Mouse (Mus musculus) layer of hippocampus, postnatal 14 days (tissue): ENCODE results near the gene Adamtsl2. TPM values are rescaled to one million over a fixed set of nuclear protein-coding genes. Genes with fewer than 3 reads are reported as not detected.
A peak's percentile ranks its signal among the peaks of the same experiment; 100 is the strongest.

Source experiments
- DNase-seq, 2 experiments: peaks; one replicate each; pipeline ENCODE4 v3.0.0; 2021 to 2022; ENCODE audit warnings: low spot score in 2 of 2, mixed read lengths in 1 of 2
- total RNA-seq, 2 experiments: library from RNA; stranded (reverse); gene quantifications; 2 replicates each; pipeline ENCODE4 v1.2.3; 2021

The Adamtsl2 gene
- total RNA-seq, 2 experiments from 2014 or later, result 12.7 to 14.7 TPM

DNA sequence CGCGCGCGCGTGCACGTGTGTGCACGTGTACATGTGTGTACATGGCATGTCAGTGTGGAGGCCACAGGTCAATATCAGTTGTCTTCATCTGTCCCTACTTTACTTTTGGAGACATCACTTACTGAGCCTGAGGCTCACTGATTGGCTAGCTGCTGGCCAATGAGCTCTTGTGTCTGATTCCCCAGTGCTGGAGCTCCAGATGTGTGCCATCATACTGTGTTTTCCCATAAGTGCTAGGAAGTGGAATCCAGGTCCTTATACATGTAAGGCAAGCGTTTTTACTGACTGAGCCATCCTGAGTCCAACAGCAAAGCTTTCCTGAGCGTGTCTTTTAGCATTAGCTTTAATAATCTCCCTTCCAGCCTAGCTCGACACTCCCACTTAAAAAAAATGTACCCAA lies 35.0 kb downstream of the Adamtsl2 start:
- no peak for DNase-seq

DNA sequence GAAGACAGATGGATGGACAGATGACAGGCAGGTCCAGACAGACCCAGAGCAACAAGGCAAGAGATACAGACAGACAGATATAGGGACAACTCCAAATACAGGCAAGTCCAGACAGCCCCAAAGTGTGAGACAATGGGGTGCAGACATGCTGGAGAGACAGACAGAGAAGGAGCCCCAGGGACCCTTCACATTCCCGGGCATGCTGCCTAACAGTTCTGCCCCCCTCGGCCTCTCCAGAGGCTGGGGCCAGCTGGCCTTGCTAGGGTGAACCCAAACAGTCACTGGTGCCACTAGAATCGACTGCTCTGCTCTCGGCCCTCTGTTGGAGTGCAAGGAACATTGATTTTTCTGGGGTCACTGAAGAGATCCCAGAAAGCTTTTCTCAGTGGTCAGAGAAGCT lies 39.3 kb downstream of the Adamtsl2 start:
- no peak for DNase-seq

DNA sequence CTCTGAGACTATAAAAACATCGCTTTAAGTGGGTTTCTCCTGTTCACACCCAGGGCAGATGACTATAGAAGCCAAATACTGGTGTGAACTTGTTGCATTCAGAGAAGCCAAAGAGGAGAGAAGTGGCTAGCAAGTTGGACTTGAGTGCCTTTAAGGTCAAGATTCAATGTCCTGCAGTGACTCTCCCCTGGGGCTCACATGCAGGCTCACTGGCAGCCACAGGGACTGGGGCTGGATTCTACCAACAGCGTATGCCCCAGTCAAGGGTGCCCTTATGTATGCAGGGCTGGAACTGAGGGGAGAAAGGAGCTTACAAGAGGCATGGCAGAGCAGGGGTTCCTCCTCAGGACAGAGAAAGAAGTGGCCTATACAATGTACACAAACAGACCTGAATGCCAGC lies 40.6 kb downstream of the Adamtsl2 start:
- no peak for DNase-seq

DNA sequence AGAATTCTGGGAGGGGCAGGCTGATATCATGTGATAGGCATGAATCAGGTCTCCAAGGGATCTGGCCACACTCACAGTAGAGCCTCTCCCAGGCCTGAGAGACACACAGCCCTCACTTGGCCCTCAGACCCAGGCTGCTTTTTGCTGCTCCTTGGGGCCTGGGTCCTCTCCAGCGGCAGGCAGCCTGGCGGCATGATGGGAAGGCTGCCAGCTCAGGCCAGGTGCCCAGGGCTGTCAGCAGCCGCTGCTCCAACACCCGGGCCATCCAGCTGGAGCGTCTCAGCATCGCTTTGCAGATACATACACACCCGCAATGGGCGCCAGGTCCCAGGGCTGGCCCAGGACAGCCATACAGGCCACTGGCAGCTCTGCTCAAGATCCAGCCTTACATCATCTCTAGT lies 41.1 kb downstream of the Adamtsl2 start:
- peak in 1 of 2 experiments; percentile 41 for DNase-seq

DNA sequence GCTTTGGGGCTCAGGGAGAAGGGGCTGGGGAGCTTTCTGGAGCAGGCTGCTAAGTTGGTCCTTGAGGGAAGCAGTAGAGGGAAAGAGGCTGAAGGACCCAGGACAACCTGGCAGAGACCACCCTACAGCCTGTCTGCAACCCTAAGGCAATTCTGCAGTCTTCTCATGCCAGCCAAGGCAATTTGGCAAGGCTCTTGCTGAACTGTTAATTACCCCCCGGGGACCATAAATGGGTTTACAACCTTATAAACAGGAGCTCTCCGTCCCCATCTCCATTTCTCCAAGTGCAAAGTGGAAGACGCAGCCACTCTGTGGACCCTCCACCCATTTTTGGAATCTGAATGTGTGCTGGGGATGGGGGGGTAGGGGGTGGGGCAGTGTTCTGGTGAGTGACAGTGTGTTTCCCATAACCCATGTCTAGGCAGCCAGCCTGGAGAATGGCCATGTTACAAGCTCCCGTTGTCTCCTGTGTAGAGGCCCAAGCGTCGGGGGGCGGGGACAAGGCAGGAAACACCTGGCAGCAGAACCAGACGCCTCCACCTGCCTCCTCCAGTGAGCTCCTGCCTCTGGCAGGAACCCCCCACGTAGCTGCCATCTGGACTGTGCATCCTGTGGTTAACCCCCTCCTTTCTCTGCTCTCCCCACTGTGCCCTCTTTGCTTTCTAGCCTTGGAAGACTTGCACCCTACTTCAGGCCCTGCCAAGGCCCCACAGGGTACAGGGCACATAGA lies 42.6 kb downstream of the Adamtsl2 start:
- DNase-seq, result no peak

DNA sequence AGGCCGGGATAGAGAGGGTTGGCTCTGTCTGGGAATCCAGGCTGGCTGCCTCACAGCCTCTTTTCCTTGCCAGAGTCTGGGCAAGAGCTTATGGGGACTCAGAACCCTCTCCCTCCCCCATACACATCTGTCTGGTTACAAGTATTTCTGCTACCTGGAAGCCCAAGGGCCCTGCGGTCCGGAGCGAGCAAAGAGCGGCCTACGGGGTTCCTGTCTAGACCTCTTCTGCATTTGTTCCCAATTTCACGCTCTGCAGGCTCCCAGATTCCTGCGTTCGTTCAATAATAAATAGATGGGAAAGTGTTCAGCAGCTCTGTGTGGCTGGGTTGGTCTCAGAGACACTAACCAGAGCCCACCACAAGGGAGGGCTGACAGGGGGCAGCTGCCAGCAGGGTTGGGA lies 43.4 kb downstream of the Adamtsl2 start:
- no peak for DNase-seq

DNA sequence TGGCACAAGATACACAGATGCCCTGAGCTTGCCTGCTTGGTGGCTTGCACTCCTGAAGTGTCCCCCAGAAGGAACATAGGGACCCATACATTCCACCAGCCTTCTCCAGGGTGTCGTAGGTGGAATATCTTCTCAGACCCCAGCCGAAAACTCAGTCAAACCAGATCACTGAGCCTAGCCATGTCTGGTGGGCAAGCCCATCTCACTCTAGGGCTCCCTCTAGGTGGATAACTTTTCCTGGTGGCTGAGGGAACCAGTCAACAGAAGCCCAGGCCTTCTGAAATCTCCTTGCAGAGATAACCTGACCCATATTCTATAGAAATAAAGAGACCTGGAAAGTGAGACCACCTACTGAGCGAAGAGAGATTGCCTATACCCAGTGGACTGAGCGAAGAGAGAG lies 43.9 kb downstream of the Adamtsl2 start:
- no peak for DNase-seq

DNA sequence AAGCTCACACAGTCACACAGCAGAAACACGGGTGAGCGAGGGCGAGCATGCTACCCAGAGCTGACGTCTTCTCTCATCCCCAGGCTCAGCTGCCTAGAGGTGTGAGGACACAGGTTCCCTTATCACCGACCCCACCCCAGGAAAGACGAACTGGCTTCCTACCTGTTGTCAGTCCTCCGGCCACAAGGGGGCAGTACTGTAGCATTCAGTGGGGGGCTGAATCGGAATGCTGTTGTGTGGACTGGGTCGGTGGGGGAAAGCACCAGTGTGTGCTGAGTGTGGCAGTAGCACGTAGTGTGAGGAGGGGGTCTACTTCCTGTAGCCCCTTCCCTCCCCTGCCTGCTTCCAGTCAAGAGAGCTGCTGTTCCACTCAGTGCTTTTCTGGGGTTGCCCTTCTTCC lies 46.8 kb downstream of the Adamtsl2 start:
- DNase-seq, result no peak

DNA sequence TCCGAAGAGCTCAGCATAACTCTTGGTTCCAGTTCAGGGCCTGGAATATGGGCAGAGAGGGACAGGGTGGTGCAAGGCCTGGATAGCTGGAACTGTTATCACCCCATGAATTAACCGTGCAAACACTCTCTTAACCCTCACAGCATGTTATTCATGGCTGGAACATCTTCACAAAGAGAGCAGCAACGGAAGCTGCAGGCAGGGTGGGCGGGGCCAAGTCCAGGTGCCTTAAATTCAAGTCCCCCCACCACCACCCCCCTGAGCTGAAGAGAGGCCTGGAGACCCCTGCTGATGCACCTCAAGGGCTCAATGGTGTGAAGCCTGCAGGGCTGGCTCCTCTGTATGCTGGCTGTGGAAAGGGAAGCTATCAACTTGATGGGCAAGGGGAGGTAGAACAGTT lies 47.3 kb downstream of the Adamtsl2 start:
- DNase-seq, result no peak

DNA sequence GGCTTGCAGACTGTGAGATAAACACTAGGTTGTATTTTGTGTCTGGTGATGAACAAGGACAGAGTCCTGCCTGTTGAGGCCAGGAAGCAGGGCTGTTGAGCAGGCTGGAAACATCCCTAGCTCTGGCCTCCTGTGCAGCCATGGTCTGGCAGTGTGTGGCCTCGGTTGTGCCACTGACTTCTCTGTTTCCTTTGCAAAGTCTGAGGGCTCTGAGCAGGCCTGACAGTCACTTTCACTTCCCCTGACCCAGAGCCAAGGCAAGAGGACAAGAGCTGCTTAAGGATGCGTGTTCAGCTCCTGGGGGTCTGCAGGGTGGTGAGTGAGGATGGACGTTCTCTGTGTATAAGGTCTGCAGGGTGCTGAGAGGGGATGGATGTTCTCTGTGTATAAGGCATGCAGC lies 49.8 kb downstream of the Adamtsl2 start:
- no peak for DNase-seq

DNA sequence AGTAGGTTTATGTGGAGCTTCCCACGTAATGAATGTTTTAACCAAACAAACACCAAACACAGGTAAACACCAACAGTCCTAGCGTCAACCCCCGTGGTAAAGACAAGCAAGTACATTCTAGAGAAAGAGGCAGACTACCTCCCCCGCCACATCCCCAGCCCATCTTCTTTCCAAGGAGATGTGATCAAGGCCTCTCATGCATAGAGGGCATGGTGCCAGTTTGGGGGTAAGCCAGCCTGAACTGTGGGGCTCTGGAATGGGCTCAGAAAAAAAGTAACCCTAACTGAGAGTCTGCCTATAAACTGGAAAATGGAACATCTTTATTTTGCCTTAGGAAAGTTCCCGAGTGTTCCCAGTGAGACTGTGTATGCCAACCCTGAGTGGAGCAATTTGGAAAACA lies 56.8 kb downstream of the Adamtsl2 start:
- DNase-seq, result no peak

DNA sequence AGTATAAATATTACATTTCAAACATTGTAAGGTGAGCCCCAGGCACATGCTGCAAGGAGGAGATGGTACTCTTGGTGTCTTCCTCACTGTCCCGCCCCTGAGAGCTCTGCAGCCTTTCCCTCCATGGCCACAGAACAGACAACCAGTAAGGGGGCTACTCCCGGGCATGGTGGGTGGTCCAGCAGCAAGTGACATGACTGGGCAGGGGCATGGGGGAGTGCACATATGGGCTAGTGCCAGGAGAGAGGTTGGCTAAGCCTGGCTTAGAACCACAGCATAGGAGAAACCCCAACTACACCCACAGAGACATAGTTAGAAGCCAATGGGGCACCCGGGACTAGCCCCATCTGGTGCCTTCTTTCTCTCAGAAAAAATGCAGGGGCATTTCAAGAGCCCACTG lies 57.2 kb downstream of the Adamtsl2 start:
- DNase-seq, result no peak

DNA sequence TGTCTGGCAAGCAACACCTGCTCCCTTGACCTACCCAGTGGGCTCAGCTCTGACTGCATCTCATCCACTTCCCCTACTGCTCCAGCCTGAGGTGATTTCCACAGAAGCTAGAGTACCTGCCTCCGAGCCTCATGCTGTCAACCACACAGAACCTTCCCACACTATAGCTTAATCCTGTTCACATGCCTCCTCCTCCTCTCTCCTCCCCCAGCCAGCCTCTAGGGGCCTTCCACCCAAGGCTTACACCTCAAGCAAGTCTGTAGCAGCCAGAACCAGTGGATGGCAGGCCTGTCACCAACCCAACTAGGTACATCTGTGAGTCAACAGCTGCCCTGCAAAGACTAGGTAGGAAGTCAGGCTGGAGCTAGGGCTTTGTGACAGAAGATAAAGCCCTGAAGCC lies 57.6 kb downstream of the Adamtsl2 start:
- no peak for DNase-seq

DNA sequence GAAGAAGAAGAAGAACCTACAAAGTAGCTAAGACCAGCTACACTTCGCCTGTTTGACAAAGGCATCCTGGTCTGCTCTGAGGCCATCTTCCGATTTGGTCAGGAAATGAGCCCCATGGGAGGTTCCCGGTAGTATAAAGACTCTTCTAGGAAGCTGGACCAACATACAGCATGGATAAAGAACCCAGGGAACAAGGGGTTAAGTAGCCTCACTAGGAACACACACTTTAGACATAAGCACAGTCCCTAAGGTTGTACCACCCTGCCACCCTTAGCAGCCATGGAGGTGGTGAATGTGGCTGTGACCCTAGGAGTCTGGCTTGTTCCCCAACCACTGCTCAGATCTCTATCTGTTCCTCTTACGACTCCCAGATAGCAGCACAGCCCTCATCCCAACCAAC lies 59.2 kb downstream of the Adamtsl2 start:
- no peak for DNase-seq

DNA sequence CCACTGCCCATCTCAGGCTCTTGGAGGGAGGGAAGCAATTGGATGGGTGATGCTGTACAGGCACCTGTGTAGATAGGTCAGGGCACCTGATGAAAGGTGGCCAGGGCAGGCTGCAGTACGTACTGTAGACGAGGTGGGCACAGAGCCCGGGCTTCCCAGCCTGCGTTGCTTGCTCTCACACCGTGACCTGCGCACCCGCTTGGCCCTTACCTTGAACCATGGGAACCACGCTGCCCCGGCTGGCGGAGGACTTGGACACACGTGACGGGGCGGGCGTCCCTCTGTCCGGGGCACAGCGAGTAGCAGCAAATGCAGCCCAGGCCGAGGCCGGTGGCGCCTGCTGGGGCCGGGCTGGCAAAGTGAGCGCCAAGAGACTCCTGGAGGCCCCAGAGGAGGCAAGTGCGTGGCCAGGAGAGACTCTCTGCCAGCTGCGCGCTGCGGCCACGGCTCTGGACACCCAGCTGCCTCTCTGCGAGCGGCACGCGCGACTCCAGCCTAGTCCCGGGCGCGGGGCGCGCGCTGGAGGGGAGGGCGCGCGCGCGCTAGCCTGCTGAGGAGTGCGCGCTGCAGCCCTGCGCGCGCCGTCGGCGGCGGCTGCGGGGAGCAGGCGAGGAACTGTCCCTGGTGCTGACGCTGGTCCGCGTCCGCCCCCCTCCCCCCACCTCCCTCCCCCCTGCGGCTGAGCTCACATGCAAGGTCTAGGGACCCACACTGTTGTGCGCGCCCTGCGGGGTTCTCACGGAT lies 62.9 kb downstream of the Adamtsl2 start, which contains the start of gene Fam163b:
TSS of gene Fam163b (minus strand) at position 542 of the 744 bp plus-strand sequence.
- DNase-seq, result peak in 1 of 2 experiments; percentile 50

DNA sequence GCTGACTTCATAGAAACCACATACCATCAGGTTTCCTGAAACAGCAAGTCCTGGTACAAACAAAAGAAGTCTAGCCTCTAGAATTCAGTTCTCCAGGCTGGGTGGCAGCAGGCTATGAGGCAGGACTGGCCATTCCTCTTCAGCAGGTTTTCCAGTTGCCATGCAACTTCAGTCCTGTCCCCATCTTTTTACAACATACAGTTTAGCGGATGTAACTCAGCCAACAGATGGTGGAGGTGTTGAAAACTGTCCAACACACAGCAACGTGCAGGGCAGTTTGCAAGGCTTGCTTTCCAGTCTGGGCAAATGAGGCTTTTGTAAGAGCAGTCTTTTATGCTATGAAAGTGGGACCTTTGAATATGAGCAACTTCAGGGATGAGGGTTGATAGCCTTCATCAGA lies 65.8 kb downstream of the Adamtsl2 start:
- DNase-seq, result no peak

DNA sequence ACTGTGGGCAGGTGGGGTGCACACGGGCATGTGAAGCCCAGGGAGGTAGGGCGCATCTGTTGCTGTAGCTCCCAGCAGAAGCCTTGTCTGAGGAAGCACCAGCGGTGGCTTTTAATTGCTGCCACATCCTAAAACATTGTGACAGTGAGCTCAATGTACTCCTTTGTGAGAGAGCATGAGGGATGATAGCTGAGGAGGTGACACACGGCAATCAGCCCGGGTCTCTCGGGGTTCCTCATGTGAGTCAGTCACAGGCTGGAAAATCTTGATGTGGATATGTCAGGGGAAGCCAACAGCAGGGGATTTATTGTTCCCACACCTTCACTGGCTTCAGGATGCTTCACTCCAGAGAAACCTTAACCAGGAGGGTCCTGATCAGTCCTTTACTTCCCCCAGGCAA lies 67.7 kb downstream of the Adamtsl2 start:
- no peak for DNase-seq

DNA sequence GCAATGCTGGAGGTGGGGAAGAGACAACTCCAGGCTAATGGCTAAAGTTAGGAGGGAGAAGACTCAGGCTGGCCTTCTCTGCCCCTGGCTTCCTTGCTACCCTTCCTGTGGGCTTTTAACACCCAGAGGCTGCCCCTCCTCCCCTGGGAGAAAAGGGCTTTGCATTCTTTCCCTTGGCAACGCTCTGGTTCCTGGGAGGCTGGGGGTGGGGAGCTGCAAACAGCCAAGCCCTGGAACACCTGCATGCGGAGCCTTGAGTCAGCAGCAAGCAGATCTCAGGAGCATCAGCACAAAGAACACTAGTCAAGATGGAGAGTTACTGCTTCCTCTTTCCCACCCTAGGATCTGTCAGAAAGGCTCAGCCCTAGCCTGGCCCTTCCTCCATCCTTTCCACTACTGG lies 70.3 kb downstream of the Adamtsl2 start:
- no peak for DNase-seq

DNA sequence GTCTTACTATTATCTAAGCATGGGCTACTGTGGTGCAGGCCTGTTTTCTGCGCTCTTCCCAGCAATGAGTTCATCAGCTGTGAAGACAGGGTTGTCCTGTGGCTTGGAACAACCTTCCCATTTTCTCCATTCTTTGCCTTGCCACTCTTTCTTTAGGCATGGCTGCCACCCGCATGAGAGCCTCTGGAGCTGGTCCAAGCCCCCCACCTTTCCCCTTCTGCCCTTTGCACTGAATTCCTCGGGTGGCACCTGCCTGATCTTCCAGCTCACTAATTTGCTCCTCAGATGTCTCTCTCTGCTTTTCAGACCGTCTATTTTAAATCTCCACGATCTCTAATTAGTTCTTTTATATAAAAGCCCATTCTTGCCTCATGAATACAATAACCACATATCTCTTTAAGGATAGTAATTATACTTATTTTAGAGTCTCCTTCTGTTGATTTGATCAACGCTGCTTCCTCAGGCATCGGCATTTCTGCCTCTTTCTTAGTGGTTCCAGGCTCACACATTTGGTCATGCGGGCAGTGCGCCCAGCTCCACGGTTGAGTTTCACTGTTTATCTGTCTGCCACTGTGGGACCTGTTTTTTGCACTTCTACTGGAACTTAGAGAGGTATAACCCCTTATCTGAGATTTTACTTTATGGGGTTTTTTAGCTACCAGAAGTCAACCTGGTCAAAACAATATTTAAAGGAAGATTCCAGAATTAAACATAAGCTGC lies 75.4 kb downstream of the Adamtsl2 start:
- DNase-seq, result no peak

DNA sequence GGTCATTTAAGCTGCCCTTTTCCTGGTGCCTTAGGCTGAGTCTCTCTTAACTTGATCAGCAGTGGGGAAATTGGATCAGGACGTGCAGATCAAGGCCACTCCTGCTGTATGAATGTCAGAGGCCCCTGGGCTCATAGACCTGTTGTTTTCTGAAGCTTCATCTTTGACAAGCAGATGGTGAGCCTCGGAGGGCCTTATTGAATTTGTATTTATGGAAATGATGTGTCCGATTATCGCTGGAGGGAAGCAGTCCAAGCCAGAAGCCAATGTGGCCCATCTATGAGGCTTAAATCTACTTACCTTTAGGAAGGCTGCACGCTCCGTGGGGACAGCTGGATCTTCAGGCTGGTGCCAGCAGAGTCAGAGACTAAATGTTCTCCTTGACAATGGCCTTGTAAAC lies 77.4 kb downstream of the Adamtsl2 start:
- no peak for DNase-seq
